Mouse (Mus musculus): Measurements from ENCODE around the gene Elfn1. TPM values are rescaled to one million over a fixed set of nuclear protein-coding genes. Genes with fewer than 3 reads are reported as not detected.
A peak's percentile ranks its signal among the peaks of the same experiment; 100 is the strongest.

Gene Elfn1
- total RNA-seq, 1 experiment from 2014 or later: 17.0 TPM

DNA sequence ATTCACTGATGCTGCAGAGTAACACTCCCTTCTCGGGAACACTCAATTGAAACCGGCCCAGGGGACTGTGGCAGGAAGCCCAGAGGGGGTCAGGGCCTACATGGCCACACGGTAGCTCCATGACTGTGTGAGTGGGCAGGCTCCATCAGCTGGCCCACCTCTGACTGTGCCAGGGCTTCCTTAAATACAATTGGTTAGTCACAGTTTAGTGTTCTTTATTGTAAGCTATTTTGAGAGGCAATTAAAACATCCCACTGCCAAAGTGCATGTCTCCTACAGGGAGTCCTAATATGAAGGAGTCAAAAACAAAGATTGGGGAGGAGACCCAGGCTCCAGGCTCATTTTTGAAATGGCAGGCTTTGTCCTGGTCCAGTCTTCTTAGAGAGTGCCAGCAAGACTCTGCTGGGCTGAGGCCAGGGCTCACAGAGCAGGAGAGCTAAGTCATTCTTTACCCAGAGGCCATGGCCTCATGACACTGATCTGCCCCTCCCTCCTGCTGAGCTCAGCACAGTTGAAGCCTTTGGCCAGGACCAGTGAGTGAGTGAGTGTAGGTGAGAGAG is 116.3 kb downstream of the Elfn1 start:
- DNase-seq: peak; percentile 73

Other genes with a start within 250 kb of the Elfn1 start
- 12.8 and 13.1 TPM in 2 replicates for gene Micall2, start 171.6 kb upstream of the Elfn1 start, total RNA-seq (2021)
- 61.3 and 61.9 TPM in 2 replicates for gene Ints1, start 132.3 kb upstream of the Elfn1 start, total RNA-seq (2021)
- gene Mafk, start 116.4 kb upstream of the Elfn1 start, total RNA-seq (2021): 29.6 and 30.6 TPM in 2 replicates
- gene Tmem184a, start 88.0 kb upstream of the Elfn1 start, total RNA-seq (2021): not detected in 2 replicates
- not detected in 2 replicates for gene Gm26938, start 81.5 kb upstream of the Elfn1 start, total RNA-seq (2021)
- gene Psmg3, start 81.1 kb upstream of the Elfn1 start, total RNA-seq (2021): 21.3 and 23.1 TPM in 2 replicates

All from adrenal gland, postnatal 25 days (tissue).